Mouse (Mus musculus) thymus, postnatal 0 days (tissue): ENCODE measurements around the gene Osbpl10. TPM values are rescaled to one million over a fixed set of nuclear protein-coding genes. Genes with fewer than 3 reads are reported as not detected.

Experiments used
- DNase-seq: peaks from one replicate; pipeline ENCODE4 v3.0.0-alpha.2; 2015; ENCODE audit warnings: low spot score
- polyA plus RNA-seq: library from polyadenylated mRNA; unstranded; fragments of >200 nt; fragmentation: Nextera tagmentation; extraction: Ambion mirVana; gene quantifications from 2 replicates; pipeline ENCODE4 v1.2.1, GENCODE M21; 2015

Osbpl10 gene
- polyA plus RNA-seq, 1 experiment from 2014 or later = 21.7 TPM

DNA sequence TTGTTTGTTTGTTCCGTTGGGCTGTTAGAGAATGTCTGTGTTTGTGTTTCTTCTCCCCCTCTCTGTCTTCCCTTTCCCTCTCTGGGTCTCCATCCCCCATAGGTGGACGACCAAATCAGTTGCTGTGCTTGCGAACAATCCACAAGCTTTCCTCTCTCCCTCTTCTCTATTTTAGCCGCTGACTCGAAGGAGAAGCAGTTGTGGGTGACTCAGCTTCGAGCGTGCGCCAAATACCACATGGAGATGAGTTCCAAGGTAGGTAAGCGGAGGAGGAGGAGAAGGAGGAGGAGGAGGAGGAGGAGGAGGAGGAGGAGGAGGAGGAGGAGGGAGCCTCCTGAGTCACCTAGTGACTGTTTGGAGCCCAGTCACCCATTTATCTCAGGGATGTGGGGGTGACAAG is 88.7 kb downstream of the Osbpl10 start:
- no peak for DNase-seq

DNA sequence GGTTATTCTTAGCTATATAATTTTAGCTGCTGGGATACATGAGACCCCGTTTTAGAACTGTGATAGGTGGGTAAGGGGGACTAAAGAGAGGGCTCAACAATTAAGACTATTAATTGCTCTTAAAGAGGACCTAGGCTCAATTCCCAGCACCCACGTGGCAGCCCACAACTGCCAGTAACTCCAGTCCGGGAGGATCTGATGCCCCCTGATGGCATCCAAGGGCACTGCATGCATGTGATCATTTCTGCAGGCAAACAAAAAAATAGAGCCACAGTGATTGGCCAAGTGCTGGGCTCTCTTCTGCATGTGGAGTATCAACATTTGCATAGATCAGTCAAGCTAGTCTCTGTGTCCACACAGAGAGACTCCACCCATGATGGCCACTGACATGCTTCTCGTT is 96.8 kb downstream of the Osbpl10 start:
- DNase-seq = no peak

DNA sequence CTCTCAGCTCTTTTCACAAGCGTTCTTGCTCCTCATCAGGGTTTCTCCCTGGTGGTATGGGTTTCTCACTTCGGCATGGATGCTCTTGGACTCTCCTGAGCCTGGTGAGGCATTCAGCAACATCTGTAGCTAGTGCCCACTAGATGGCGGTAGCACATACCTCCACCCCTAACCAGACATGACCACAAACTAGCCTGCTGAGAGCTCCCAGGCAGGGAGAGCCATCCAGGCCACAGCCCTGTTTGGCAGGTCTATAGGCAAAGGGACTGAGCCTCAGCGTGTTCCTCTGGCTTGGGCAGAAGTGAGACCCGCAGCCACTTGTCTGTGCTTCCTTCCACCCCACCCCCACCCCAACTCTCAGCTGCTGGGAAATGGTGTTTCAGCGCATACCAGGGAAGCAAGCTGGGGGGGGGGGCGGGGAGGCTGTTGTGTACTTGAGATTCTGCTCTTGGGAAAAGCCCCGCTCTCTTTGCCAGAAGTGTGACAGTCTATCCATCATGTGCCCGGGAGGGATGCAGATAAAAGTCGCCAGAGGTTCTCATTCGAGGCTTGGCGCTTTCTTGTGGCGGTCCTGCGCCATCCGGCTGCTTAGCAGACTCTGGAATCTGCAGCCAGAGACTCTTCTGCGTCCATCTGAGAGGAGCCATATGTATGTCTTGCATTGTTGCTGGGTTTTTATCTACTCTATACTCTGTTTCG is 110.1 kb downstream of the Osbpl10 start:
- peak; percentile 67 for DNase-seq

DNA sequence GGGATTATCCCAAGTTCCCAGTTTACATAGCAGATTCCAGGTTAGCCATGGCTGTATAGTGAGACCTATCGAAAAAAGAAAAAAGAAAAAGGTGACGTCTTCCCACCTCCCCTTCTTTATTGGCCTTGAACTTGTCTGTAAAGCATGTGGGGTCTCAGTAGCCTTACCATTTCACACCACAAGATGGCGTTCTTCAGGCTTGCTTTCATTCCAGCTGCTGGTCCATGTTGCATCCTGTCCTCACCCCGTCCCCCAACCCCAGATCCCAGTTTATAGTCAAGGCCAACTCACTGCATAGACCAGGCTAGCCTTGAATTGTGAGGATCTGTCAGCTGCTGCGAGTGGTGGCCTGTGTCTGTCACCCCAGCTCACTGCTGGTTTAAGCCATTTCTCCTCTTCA is 111.3 kb downstream of the Osbpl10 start:
- DNase-seq = no peak

DNA sequence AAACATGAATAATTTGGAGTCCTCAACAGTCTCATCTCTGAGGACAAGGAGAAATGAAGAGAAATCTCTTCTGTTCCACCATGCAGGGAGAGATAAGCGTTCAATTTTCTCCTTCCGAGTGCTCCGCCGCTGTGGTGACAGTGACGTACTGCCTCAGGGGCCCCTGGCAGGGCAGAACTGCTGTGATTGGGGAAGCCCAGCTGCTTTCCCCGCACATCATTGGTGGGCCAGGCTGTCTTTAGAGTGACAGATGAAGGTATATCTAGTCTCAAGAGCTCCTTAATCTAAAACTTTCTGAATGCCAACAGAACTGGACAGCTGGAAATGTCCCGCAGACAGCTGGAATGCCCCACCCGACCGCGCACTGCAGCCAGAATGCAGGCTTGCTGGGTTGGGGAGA is 118.1 kb downstream of the Osbpl10 start:
- no peak for DNase-seq

DNA sequence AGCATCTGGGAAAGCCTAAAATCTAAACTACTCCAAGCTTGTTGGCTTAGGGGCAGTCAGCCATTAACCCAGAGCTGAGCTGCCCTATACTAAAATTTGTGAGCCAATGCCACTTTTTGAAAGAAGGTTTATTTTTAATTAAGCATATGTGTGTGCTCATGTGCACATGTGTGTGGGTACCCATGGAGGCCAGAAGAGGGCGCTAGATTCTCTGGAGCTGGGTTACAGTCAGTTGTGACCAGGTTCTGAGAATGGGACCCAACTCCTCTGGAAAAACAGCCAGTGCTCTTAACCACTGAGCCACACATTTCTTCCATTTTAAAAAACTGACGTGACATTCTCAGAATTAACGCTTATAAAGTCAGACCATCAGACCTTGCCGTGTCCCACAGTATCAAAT is 119.0 kb downstream of the Osbpl10 start:
- no peak for DNase-seq

DNA sequence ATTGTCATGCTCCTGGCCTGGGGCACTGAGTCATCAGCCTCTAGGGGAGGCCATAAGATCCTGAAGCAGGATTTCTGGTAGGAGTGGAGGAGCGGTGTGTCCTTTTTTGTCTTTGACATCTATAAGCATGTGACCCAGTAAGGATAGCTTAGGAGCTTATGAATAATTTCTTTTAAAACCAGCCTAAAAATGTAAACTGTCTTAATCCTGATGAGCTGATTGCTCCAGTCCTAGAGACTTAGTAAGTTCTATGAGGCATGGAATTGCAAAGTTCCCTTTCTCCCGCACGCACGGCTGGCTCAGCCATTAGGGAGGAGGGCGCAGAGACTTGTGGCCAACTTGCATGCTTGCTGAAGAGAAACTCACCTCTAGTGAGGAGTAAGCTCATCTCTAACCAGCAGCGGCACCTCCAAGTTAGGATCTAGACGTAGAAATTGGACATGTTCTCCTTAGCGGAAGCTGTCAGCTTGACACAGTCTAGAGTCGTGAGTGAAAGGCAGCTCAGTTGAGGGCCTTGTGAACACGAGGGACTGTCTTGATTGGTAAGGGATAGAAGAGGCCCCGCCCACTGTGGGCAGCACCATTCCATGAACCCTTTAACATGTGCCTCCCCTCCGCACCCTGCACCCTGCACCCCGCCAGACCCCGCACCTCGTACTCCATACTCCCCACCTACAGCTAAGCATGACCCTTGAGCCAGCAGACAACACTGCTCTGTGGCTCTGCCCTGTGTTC is 122.0 kb downstream of the Osbpl10 start:
- no peak for DNase-seq

DNA sequence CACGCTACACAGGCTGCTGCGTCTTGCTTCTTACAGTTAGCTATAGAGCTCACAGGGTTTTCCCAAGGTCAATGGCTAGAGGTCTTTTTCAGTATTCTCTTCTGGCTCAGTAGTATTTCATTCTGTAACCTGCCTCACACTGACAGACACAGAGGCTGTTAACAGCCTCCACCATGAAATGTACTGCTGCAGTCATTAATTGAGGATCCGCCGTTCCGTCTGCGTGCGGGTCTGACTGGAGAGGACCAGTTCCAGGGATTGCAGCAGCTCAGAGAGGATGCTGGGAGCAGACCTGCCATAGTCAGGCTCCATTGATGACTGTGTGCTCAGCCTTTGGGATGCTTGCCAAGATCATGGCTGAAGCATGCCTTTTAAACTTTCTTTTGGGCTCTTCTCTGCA is 129.1 kb downstream of the Osbpl10 start:
- no peak for DNase-seq

DNA sequence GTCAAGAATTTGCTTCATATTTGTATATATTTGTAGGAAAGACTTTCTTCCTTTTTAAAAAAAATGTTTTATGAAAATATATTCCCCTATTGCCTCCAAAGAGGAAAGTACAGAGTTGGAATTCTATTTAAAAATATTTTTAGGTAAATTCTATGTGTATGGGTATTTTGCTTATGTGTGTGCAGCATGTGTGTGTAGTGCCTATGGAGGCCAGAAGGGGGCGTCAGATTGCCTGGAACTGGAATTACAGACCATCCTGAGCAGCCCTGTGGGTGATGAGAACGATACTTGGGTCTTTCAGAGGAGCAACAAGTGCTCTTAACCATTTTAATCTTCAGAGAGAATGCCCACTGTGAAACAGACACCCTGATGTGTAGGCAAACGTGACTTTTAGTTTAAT is 132.3 kb downstream of the Osbpl10 start:
- DNase-seq = no peak

DNA sequence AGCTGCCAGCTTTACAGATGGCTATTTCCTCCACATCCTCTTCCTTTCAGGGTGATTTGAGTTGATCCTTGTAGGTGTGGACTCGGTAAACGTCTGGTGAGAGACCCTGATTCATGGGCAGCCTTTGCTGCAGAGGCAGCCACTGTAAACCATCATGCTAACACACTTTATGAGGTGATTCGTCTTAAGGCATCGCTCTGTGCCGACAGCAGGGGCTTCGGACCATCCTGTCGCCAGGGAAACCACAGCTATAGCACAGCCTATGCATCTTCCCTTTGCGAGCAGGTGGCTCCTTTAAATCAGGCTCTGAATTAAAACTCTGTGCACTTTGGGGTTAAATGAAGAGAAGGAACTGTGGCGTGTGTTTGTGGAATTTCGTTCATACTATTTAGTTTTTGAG is 138.9 kb downstream of the Osbpl10 start:
- no peak for DNase-seq

DNA sequence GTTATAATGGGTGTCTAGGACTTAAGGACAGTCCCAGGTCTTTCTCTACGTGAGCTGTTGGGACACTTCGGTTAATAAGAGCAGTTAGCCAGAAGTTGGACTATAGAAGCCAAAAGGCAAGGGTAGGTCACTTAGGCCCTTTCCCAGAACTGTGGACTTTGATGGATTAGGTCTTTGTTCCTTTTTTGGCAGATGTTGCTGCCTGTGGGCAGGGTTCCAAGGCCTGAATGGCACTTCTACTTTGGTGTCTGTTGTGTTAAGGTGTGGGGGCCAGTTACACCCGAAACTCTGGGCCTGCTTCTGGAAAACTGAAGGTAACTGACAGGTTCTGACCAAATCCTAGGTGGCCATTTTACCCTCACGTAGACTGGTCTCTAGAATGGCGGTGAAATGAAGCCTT is 141.9 kb downstream of the Osbpl10 start:
- no peak for DNase-seq

DNA sequence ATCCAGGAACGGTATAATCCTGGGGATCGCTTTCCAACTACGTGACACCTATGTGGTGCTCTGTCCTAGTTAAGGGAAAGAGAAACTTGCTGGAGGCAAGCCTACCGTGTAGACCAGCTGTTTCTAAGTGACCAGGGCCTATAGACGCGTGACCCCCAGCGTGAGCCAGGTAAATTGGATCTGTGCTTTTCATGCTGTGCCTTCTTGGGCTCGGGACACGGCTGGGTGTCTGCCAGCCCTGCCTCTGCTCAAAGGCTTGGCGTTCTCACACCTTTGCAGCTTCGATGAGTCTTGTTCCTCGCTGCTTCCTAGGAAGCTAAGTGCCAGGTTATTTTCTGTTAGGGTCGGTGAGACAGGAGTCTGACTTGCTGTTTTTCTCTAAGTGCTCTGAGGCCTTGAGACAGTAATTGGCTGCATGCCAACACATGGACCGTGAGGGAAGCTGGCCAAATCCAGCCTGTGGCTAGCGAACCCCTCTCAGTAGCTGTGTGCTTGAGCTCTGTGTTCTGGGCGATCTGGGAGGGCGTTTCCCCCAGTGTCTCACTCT is 142.4 kb downstream of the Osbpl10 start:
- no peak for DNase-seq

DNA sequence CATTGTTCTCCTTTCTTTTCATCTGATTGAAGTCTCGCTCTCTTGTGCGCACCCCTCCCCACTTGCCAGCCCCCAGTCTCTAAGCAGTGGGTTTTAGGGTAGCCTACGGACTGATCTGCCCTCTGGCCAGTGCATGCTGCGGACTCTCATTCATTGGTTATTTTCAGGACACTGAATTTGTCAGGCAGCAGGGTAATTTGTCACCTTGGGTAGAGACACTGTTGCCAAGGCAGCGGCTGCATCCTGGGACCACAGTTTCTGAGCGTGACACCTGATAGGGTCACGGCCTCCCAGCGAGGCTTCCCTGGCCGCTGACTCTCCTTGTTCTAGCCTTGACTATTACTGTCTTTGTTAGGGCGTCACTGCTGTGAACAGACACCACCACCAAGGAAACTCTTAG is 149.0 kb downstream of the Osbpl10 start:
- no peak for DNase-seq

DNA sequence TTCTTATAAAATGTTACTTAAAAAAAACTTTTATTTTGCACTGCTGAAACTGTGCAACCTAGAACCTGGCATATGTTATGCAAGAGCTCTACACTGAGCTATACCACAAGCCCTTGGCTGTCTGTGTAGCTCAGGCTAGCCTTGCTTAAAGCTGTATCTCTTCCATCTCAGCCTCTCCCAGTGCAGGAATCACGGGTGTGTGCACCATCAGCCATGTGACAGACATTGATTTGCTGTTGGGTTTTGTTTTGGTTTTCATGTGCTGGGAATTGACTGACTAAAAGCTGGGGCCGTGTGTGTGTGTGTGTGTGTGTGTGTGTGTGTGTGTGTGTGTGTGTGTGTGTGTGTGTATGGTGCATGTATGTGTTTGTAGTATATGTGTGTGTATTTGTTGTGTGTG is 155.6 kb downstream of the Osbpl10 start:
- DNase-seq = no peak

DNA sequence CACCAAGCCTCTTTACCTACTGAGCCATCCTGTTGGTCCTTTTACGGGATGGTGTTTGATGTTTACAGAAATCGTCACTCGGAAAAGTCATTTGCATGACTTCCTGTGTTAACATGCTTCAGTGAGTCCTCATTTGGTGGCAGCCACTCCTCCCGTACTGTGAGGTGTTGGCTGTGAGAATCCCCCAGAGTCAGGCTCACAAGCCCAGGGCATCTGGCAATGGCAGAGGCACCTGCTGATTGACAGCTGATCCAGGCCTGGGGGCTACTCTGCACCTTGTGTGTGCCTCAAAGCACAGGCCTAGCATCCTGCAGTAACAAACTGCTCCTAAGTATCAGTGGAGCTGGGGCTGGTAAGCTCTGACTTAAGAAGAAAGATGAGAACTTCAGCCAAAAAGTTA is 156.4 kb downstream of the Osbpl10 start:
- no peak for DNase-seq

DNA sequence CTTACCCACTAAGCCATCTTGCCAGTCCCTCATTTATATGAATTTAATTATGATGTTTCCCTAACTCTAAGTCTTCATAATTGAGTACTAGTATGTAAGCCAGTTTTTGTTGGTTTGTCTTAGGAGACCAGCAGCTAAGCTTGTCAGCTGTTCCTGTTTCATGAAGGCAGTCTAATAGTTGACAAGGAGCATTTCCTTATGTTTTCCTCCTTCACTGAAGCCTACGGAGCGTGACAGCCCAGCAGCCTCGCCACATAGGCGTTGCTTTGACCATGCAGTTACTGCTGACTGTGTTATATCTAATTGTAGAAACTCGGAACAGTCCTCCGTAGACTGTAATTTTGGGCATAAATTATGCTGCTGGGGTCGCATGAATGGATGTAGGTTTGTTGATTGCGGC is 157.0 kb downstream of the Osbpl10 start:
- no peak for DNase-seq

DNA sequence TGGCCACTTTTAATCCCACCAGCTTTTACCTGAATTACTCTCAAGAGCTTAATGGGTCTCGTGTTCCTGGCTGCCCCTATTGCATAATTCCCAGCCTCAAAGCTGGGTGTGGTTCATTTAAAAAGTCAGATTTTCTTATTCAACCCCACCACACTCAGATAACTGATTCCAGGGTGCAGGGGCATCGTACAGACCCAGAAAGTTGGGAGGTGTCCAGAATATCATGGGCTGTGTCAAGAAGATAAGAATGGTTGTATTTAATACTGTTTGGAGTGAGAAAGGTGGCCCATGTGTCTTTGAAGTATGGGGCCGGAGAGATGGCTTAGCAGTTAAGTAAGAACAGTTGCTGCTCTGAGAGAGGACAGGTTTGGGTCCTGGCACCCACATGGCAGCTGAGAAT is 159.5 kb downstream of the Osbpl10 start:
- no peak for DNase-seq

DNA sequence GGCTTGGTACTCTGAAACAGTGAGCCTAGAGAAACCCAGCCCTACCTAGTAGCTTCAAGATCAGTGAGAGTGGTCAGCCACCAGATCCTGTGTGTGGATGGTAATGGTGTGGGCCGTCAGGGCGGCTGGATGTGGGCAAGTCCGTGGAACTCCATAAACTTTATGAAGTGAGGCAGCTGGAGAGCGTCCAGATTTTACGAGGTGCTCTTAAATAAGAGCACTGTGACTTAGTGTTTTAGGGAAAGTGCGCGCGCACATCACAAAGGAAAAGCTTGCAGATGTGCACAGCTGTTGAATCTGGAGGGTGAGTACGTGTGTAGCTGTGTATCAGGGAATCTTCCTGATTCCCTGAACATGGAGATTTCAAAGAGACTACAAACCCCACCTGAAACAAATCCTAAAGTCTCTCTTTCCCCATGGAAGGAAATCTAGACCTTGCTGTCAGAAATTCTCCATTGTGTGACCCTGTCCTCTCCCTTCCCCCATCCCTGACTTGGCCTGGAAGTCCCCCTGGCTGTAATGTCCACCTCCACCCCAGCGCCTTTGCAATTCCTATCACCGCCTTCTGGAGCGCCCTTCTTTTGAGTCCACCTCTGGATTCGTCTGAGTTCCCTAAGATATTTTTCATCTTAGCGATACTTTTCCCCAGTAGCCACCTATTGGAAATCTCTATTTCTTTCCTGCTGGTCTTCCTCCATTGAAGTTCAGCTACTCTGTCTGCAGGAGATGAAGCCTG is 161.4 kb downstream of the Osbpl10 start:
- DNase-seq = no peak

DNA sequence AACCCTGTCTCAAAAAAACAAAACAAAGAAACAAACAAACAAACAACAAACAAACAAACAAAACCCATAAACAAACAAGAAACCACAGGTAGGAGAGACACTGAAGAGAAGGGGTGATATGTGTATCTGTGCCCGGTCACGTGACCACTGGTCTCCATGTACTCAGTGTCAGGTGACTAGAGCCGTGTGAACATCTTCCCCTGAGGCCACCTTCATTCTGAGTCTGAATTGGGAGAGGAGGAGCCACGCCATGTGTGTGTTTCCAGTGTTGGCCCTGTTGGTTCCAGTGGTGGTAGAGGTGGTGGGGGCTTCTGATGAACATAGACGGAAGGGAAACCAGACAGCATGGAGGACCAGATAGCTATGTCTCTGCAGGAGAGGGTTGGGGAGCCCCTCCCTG is 168.8 kb downstream of the Osbpl10 start:
- DNase-seq = no peak

DNA sequence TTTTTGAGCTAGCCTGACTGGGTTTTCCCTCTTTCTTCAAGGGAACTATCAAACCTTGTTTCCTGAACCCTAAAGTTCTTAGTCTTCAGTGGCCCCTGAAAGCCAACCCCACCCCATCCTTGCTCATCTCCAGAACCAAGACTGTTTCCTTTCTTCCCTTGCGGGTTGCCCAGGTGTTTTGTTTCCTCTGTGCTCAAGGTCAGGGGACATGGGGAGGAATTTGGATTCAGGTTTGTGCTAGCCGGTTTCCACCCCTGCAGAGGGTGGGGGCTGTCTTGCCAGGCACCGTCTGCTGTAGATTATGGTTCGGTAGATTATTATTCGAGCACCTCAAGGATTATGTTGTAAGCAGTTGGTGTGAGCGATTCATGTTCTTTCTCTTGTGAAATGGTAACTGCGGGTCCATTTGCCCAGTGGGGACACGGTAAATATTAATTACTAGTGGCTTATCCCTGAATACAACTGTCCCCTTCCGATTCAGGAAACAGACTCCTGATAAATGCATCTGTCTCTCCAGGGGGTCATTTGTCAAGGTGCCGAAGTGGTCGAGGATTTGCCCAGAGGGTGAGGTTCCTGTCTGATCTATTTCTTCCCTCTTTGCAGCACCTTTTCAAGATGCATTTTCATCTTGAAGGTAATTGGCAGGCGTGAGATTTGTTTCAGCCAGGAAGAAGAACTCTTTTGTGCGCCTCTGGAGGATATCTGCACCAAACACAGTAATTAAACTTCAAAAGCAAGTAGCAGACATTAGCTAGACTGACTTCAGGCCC is 169.4 kb downstream of the Osbpl10 start:
- DNase-seq = no peak

DNA sequence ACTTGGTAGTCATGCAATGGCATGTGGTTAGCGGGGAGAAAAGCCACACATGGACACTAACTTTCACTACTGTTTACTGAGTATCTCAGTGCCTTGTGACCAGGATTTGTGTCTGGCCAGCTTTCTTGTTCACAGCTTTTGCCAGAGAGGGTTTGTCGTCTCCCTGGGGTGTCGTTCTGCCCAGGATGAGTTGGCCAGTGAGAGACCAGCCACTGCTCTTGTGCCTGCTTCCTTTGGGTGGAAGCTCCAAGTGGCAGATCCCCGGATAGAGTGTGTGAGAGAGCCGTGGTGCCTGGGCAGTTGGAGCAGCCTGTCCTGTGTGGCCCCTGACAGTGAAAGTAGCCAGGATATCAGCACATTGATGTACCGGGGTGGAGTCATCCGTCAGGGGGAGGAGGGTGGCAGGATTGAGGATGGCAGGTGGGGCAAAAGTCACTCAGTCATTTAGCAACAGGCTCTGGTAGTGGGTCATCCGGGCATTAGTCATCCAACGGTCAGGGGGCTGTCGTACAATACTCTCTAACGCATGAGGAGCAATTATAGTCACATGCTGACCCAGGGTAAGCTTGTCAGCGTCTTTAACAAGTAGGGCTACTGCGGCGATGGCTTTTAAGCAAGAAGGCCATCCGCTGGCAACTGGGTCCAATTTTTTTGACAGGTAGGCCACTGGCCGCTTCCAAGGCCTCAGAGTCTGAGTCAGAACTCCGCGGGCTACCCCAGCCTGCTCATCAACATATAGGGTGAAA is 170.8 kb downstream of the Osbpl10 start:
- DNase-seq = no peak
